Mouse (Mus musculus) retina, embryonic 14.5 days (tissue): Measurements from ENCODE around the gene Adgrb2.
A peak's percentile ranks its signal among the peaks of the same experiment; 100 is the strongest.

Experiments
- DNase-seq: peaks from one replicate; pipeline ENCODE4 v3.0.0-alpha.2; 2015; ENCODE audit warnings: low spot score

Gene Adgrb2

GRCm38 (mm10) chr4:129987825-129988504 is 3.3 kb downstream of the Adgrb2 start:
- peak; percentile 74 for DNase-seq

- DNase-seq: peak; percentile 45
These were observed 5.3 kb downstream of the Adgrb2 start for GRCm38 (mm10) chr4:129989925-129990324.

- DNase-seq: no peak
These were observed 8.1 kb downstream of the Adgrb2 start for GRCm38 (mm10) chr4:129992720-129993119.

- no peak for DNase-seq
These were observed 8.5 kb downstream of the Adgrb2 start for GRCm38 (mm10) chr4:129993213-129993612.

- no peak for DNase-seq
These were observed 9.4 kb downstream of the Adgrb2 start for GRCm38 (mm10) chr4:129993944-129994695.

GRCm38 (mm10) chr4:129994728-129995127 is 10.1 kb downstream of the Adgrb2 start:
- DNase-seq: no peak

GRCm38 (mm10) chr4:129995255-129995654 is 10.6 kb downstream of the Adgrb2 start:
- DNase-seq: no peak

- DNase-seq: no peak
These were observed 11.3 kb downstream of the Adgrb2 start for GRCm38 (mm10) chr4:129996015-129996414.

- DNase-seq: no peak
These were observed 13.5 kb downstream of the Adgrb2 start for GRCm38 (mm10) chr4:129998124-129998523.

GRCm38 (mm10) chr4:130001710-130002109 is 17.0 kb downstream of the Adgrb2 start:
- no peak for DNase-seq

- no peak for DNase-seq
These were observed 17.5 kb downstream of the Adgrb2 start for GRCm38 (mm10) chr4:130002157-130002556.

- DNase-seq: peak; percentile 58
These were observed 20.9 kb downstream of the Adgrb2 start for GRCm38 (mm10) chr4:130005593-130005992.

- DNase-seq: no peak
These were observed 21.9 kb downstream of the Adgrb2 start for GRCm38 (mm10) chr4:130006533-130006932.

GRCm38 (mm10) chr4:130009043-130009442 is 24.4 kb downstream of the Adgrb2 start:
- DNase-seq: no peak

- no peak for DNase-seq
These were observed 26.1 kb downstream of the Adgrb2 start for GRCm38 (mm10) chr4:130010723-130011122.

GRCm38 (mm10) chr4:130012234-130012633 is 27.6 kb downstream of the Adgrb2 start:
- no peak for DNase-seq

- no peak for DNase-seq
These were observed 28.4 kb downstream of the Adgrb2 start for GRCm38 (mm10) chr4:130013111-130013510.

- DNase-seq: no peak
These were observed 31.3 kb downstream of the Adgrb2 start for GRCm38 (mm10) chr4:130016010-130016409.

GRCm38 (mm10) chr4:130017036-130017674 is 32.5 kb downstream of the Adgrb2 start:
- no peak for DNase-seq

GRCm38 (mm10) chr4:130022952-130023351 is 38.3 kb downstream of the Adgrb2 start:
- no peak for DNase-seq

GRCm38 (mm10) chr4:130023511-130024231 is 39.0 kb downstream of the Adgrb2 start:
- DNase-seq: no peak

- DNase-seq: no peak
These were observed 40.9 kb downstream of the Adgrb2 start for GRCm38 (mm10) chr4:130025544-130025943.
